Mouse (Mus musculus): Measurements from ENCODE around the gene Srgn. TPM values are rescaled to one million over a fixed set of nuclear protein-coding genes. Genes with fewer than 3 reads are reported as not detected.

Srgn gene
- polyA plus RNA-seq, 1 experiment from 2014 or later, result 54.1 TPM

Other genes with a start within 250 kb of the Srgn start
- gene Hk1, start 147.5 kb downstream of the Srgn start, polyA plus RNA-seq (2015; fragmentation: Nextera tagmentation; extraction: Ambion mirVana), result 39.3 and 46.0 TPM in 2 replicates
- gene Hkdc1, start 105.0 kb downstream of the Srgn start, polyA plus RNA-seq (2015; fragmentation: Nextera tagmentation; extraction: Ambion mirVana), result 4.3 and 4.4 TPM in 2 replicates
- 0.50 and 0.55 TPM in 2 replicates for gene 4930507D05Rik, start 78.0 kb downstream of the Srgn start, polyA plus RNA-seq (2015; fragmentation: Nextera tagmentation; extraction: Ambion mirVana)
- gene Supv3l1, start 77.7 kb downstream of the Srgn start, polyA plus RNA-seq (2015; fragmentation: Nextera tagmentation; extraction: Ambion mirVana), result 22.2 and 24.2 TPM in 2 replicates
- 81.6 and 86.1 TPM in 2 replicates for gene Vps26a, start 40.6 kb downstream of the Srgn start, polyA plus RNA-seq (2015; fragmentation: Nextera tagmentation; extraction: Ambion mirVana)
- gene Kif1bp, start 51.0 kb upstream of the Srgn start, polyA plus RNA-seq (2015; fragmentation: Nextera tagmentation; extraction: Ambion mirVana), result 32.1 and 34.8 TPM in 2 replicates
- gene Ddx21, start 74.8 kb upstream of the Srgn start, polyA plus RNA-seq (2015; fragmentation: Nextera tagmentation; extraction: Ambion mirVana), result 14.2 and 17.4 TPM in 2 replicates
- 115 and 120 TPM in 2 replicates for gene Ddx50, start 123.8 kb upstream of the Srgn start, polyA plus RNA-seq (2015; fragmentation: Nextera tagmentation; extraction: Ambion mirVana)
- 4.6 and 5.7 TPM in 2 replicates for gene Stox1, start 198.7 kb upstream of the Srgn start, polyA plus RNA-seq (2015; fragmentation: Nextera tagmentation; extraction: Ambion mirVana)